Mouse (Mus musculus): Measurements from ENCODE around the gene Rnf213. TPM values are rescaled to one million over a fixed set of nuclear protein-coding genes. Genes with fewer than 3 reads are reported as not detected.

The Rnf213 gene
- polyA plus RNA-seq, 1 experiment: 52.5 TPM

GRCm38 (mm10) chr11:119521920-119522710, 129.2 kb downstream of the Rnf213 start:
- no peak overlapping the region for H3K27ac ChIP-seq (ENCODE audit: control insufficient read depth, insufficient read depth, low read length)
- DNase-seq: no peak
- H3K27me3 ChIP-seq (ENCODE audit: control insufficient read depth, insufficient read depth, low read length): no peaks in the 10 kb centered on the region
- TF ChIP-seq CTCF (IDR thresholded peaks at IDR 0.05; ENCODE audit: borderline replicate concordance, control insufficient read depth, extremely low read depth, insufficient read depth, low read length, poor library complexity) (no peak), POLR2A (IDR thresholded peaks at IDR 0.05; ENCODE audit: control insufficient read depth, extremely low read depth, insufficient read depth, low read length, poor library complexity) (no peak)
- H3K4me3 ChIP-seq (ENCODE audit: control insufficient read depth, insufficient read depth, low read length): no peak overlapping the region
- H3K4me1 ChIP-seq (replicated peaks; ENCODE audit: control insufficient read depth, insufficient read depth, low read length): peaks cover 4% of the 10 kb centered on the region
- no peaks in the 10 kb centered on the region for H3K36me3 ChIP-seq (ENCODE audit: control insufficient read depth, insufficient read depth, low read length)
- WGBS: 88% methylated on average over 6 of the region's 6 CpGs

- no peaks in the 10 kb centered on the region for H3K36me3 ChIP-seq (ENCODE audit: control insufficient read depth, insufficient read depth, low read length)
- no peaks in the 10 kb centered on the region for H3K27me3 ChIP-seq (ENCODE audit: control insufficient read depth, insufficient read depth, low read length)
- no peak for DNase-seq
- TF ChIP-seq POLR2A (IDR thresholded peaks at IDR 0.05; ENCODE audit: control insufficient read depth, extremely low read depth, insufficient read depth, low read length, poor library complexity) (no peak), CTCF (IDR thresholded peaks at IDR 0.05; ENCODE audit: borderline replicate concordance, control insufficient read depth, extremely low read depth, insufficient read depth, low read length, poor library complexity) (no peak)
- 87% methylated on average over 8 of the region's 8 CpGs for WGBS
- H3K4me3 ChIP-seq (ENCODE audit: control insufficient read depth, insufficient read depth, low read length): no peak overlapping the region
- H3K27ac ChIP-seq (ENCODE audit: control insufficient read depth, insufficient read depth, low read length): no peak overlapping the region
- peaks cover 4% of the 10 kb centered on the region for H3K4me1 ChIP-seq (replicated peaks; ENCODE audit: control insufficient read depth, insufficient read depth, low read length)
These were observed 129.9 kb downstream of the Rnf213 start for GRCm38 (mm10) chr11:119522779-119523178.

GRCm38 (mm10) chr11:119523392-119523791, 130.5 kb downstream of the Rnf213 start:
- no peak for DNase-seq
- H3K4me3 ChIP-seq (ENCODE audit: control insufficient read depth, insufficient read depth, low read length): no peak overlapping the region
- 89% methylated on average over 3 of the region's 3 CpGs for WGBS
- TF ChIP-seq CTCF (IDR thresholded peaks at IDR 0.05; ENCODE audit: borderline replicate concordance, control insufficient read depth, extremely low read depth, insufficient read depth, low read length, poor library complexity): no peak
- TF ChIP-seq POLR2A (IDR thresholded peaks at IDR 0.05; ENCODE audit: control insufficient read depth, extremely low read depth, insufficient read depth, low read length, poor library complexity): no peak
- H3K4me1 ChIP-seq (replicated peaks; ENCODE audit: control insufficient read depth, insufficient read depth, low read length): peaks cover 4% of the 10 kb centered on the region
- no peak overlapping the region for H3K27ac ChIP-seq (ENCODE audit: control insufficient read depth, insufficient read depth, low read length)
- H3K36me3 ChIP-seq (ENCODE audit: control insufficient read depth, insufficient read depth, low read length): no peaks in the 10 kb centered on the region
- H3K27me3 ChIP-seq (ENCODE audit: control insufficient read depth, insufficient read depth, low read length): no peaks in the 10 kb centered on the region

GRCm38 (mm10) chr11:119524545-119524949, 131.6 kb downstream of the Rnf213 start:
- peak; percentile 86 for DNase-seq
- Histone ChIP-seq H3K4me1 (replicated peaks; ENCODE audit: control insufficient read depth, insufficient read depth, low read length) (peaks cover 4% of the 10 kb centered on the region), H3K4me3 (ENCODE audit: control insufficient read depth, insufficient read depth, low read length) (peak overlapping the region; percentile 14), H3K27me3 (ENCODE audit: control insufficient read depth, insufficient read depth, low read length) (no peaks in the 10 kb centered on the region), H3K27ac (ENCODE audit: control insufficient read depth, insufficient read depth, low read length) (no peak overlapping the region), H3K36me3 (ENCODE audit: control insufficient read depth, insufficient read depth, low read length) (no peaks in the 10 kb centered on the region)
- WGBS: 2% methylated on average over 33 of the region's 33 CpGs
- no peak for TF ChIP-seq POLR2A (IDR thresholded peaks at IDR 0.05; ENCODE audit: control insufficient read depth, extremely low read depth, insufficient read depth, low read length, poor library complexity)
- 0 out of 2 replicates have a peak, but pooled peaks have one; percentile 55 for TF ChIP-seq CTCF (IDR thresholded peaks at IDR 0.05; ENCODE audit: borderline replicate concordance, control insufficient read depth, extremely low read depth, insufficient read depth, low read length, poor library complexity)

- Histone ChIP-seq H3K27me3 (ENCODE audit: control insufficient read depth, insufficient read depth, low read length) (no peaks in the 10 kb centered on the region), H3K4me1 (replicated peaks; ENCODE audit: control insufficient read depth, insufficient read depth, low read length) (peaks cover 4% of the 10 kb centered on the region), H3K36me3 (ENCODE audit: control insufficient read depth, insufficient read depth, low read length) (no peaks in the 10 kb centered on the region), H3K4me3 (ENCODE audit: control insufficient read depth, insufficient read depth, low read length) (no peak overlapping the region), H3K27ac (ENCODE audit: control insufficient read depth, insufficient read depth, low read length) (no peak overlapping the region)
- TF ChIP-seq CTCF (IDR thresholded peaks at IDR 0.05; ENCODE audit: borderline replicate concordance, control insufficient read depth, extremely low read depth, insufficient read depth, low read length, poor library complexity) (no peak), POLR2A (IDR thresholded peaks at IDR 0.05; ENCODE audit: control insufficient read depth, extremely low read depth, insufficient read depth, low read length, poor library complexity) (no peak)
- DNase-seq: no peak
- 87% methylated on average over 14 of the region's 14 CpGs for WGBS
These were observed 133.4 kb downstream of the Rnf213 start for GRCm38 (mm10) chr11:119526068-119526966.

- no peak for TF ChIP-seq CTCF (IDR thresholded peaks at IDR 0.05; ENCODE audit: borderline replicate concordance, control insufficient read depth, extremely low read depth, insufficient read depth, low read length, poor library complexity)
- no peak for TF ChIP-seq POLR2A (IDR thresholded peaks at IDR 0.05; ENCODE audit: control insufficient read depth, extremely low read depth, insufficient read depth, low read length, poor library complexity)
- Histone ChIP-seq H3K4me3 (ENCODE audit: control insufficient read depth, insufficient read depth, low read length) (no peak overlapping the region), H3K27ac (ENCODE audit: control insufficient read depth, insufficient read depth, low read length) (no peak overlapping the region), H3K4me1 (replicated peaks; ENCODE audit: control insufficient read depth, insufficient read depth, low read length) (peaks cover 4% of the 10 kb centered on the region), H3K27me3 (ENCODE audit: control insufficient read depth, insufficient read depth, low read length) (no peaks in the 10 kb centered on the region), H3K36me3 (ENCODE audit: control insufficient read depth, insufficient read depth, low read length) (no peaks in the 10 kb centered on the region)
- no peak for DNase-seq
- 75% methylated on average over 11 of the region's 11 CpGs for WGBS
These were observed 136.0 kb downstream of the Rnf213 start for GRCm38 (mm10) chr11:119528930-119529329.

All from thymus, adult 2 months (tissue).